Mouse (Mus musculus) thymus, adult 2 months (tissue): Measurements from ENCODE around the gene Scarb1.

Experiments used
- CTCF ChIP-seq: fragments of 200-500 bp; IDR thresholded peaks from 2 replicates; pipeline ENCODE4 v1.5.1; 2012; ENCODE audit warnings: mild to moderate bottlenecking, control low read depth, low read length, moderate library complexity, borderline replicate concordance; ENCODE audit not compliant: control insufficient read depth, poor library complexity, insufficient read depth; ENCODE audit errors: extremely low read depth
- POLR2A ChIP-seq: fragments of 200-500 bp; IDR thresholded peaks from 2 replicates; pipeline ENCODE4 v1.6.1; 2012; ENCODE audit warnings: mild to moderate bottlenecking, low read length, control low read depth, moderate library complexity; ENCODE audit not compliant: control insufficient read depth, poor library complexity, insufficient read depth; ENCODE audit errors: extremely low read depth

DNA sequence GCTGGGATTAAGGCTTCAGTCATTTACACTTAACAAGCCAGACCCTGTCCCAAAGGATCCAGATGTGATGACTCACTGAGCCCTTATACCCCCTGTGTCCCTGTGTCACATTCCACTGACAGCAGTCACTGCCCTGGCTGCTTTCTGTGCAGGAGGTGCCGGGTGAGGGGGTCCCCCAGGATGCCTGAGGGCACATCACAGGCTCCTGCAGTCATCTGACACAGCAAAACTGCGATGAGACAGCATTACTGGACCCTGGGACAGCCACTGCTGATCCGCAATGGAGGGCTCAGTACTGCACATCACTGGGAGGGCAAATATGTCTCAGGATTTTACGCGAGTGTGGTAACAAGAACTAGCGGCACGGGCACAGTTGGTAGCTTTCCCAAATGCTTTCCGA is 10.2 kb upstream of the Scarb1 start:
- TF ChIP-seq CTCF (no peak), POLR2A (no peak)
